Mouse (Mus musculus): Measurements from ENCODE around the gene Lrfn1.

DNA sequence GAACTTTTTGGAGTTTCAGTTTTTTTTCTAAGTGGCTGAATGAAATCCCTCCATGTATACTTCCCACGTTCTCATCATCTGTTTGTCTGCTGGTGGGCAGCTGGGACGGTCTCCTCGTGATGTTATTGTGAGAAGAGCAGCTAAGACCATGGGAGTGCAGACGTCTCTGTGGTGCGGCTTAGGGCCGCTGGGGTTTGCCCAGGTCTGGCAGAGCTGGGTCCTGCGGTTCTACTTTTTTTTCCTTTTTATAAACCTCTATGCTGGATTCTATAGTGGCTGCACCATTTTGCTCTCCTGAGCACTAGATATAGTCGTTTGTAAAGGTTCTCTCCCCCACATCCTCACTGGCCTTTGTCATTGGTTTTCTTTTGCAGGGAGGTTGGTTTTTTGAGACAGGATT lies 59.7 kb downstream of the Lrfn1 start:
- no peak for TF ChIP-seq POLR2A (IDR thresholded peaks at IDR 0.05; ENCODE audit: control insufficient read depth, low read depth, low read length)
- no peak for TF ChIP-seq CTCF (IDR thresholded peaks at IDR 0.05; ENCODE audit: control insufficient read depth, insufficient read depth, insufficient replicate concordance, low read depth, low read length)

Data from testis, adult 2 months (tissue).